Mouse (Mus musculus): ENCODE data around the gene Hspa12a.
"Not testable (repeated sequence)": the region's sequence is repeated elsewhere in the genome, so short reads cannot be mapped to it uniquely, and the experiment has no call there.

Hspa12a gene

DNA sequence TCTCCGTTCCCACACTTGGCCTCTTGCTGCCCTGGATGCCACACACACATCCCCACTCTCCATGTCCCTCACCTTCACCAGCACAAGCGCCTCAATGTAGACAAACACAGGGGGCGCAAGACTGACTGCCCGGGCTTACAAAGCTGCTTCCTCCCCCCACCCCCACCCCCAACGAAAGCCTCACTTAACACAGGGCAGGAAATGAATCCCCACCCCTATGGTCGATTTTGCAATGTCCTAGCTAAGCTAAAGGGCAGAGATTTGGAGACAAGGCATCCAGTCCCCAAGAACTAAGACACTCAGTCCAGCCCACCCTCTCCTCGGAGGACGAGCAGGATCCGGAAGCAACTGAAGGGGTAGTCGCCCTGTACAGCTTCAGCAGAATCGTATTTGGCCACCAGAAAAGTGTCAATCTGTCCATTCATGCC is 32.5 kb downstream of the Hspa12a start:
- no peak for DNase-seq (ENCODE audit: low spot score in 2 of 2)

DNA sequence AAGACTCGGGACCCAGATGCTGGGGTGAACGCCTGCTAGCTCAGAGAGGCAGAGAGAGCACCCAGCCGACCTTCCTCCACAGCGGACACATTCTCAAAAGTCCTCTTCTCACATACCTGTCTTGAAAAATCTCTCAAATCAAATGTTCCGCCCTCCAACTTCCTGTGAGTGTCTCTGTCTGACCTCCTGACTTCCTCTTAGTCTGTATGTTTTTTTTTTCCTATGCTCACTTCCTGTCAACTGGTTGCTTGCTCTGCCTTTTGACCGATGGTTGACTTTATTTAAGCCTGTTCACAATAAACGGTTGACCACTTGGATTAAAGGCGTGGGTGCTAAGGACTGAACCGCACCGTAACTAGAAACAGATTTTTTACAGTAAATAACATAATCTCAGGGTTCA is 35.4 kb downstream of the Hspa12a start:
- DNase-seq (ENCODE audit: low spot score in 2 of 2), result peak in 1 of 2 experiments; percentile 9

DNA sequence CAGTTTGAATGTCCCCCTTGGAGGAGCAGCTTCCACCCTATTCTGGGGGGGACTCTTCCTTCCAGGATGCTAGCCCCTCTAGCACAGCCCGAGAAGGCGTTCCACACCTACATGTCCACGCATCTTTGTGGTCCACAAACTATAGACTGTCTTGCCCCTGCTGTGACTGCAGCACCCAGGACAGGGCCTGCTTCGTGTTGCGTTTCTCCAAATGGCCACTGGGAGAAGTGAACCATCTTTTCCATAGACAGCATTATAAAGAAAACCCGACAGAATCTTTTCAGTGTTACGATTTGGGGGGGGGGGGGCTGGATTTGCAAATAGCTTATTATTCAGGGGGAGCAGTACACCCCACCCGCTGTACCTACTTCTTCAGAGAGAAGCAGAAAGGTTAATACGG is 36.8 kb downstream of the Hspa12a start:
- no peak for DNase-seq (ENCODE audit: low spot score in 2 of 2)

DNA sequence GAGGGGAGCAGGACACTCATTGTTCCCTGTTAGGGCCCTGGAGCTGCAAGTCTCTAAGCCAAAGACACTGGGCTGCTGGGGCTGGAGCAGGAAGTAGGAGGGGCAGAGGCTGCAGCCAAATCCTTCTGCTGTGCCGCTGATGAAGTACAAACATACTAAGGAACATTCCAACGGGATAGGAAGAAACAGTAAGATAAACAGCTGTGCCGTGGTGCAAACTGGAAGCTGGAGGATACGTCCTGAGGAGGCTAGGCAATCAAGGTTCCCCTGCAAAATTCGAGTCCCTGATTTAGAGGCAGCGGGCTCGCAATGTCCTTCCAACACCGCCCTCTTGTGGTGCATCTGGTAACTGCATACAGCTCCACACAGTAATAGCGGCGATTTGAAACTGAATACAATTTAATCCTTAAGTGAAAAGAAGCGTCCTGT is 39.5 kb downstream of the Hspa12a start:
- DNase-seq (ENCODE audit: low spot score in 2 of 2), result peak; percentile 45 to 56

DNA sequence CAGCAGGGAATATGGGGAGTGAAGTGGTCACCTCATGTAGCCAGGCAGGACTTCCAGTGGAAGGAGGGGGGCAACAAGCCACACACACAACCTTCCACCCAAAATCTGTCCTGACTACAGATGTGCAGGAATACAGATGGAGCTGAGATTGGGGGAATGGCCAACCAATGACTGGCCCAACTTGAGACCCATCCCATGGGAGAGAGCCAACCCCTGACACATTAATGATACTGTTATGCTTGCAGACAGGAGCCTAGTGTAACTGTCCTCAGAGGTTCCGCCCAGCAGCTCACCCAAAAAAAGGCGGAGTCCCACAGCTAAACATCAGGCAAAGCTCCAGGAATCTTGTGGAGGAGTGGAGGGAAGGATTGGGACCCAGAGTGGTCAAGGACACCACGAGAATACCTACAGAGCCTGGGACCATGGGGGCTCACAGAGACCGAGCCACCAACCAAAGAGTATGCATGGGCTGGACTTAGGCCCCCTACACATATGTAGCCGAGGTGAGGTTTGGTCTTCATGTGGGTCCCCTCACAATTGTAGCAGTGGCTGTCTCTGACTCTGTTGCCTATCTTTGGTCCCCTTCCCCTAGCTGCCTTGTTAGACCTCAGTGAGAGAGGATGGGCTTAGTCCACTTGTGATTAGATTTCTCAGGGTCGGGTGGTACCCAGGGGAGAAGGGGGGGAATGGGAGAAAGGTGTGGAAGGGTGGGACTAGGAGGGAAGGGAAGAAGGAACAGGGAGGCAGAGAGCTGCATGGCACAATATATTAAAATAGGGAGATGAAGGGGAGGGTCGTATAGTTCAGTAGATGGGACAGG is 40.2 kb downstream of the Hspa12a start:
- DNase-seq (ENCODE audit: low spot score in 2 of 2), result no peak

DNA sequence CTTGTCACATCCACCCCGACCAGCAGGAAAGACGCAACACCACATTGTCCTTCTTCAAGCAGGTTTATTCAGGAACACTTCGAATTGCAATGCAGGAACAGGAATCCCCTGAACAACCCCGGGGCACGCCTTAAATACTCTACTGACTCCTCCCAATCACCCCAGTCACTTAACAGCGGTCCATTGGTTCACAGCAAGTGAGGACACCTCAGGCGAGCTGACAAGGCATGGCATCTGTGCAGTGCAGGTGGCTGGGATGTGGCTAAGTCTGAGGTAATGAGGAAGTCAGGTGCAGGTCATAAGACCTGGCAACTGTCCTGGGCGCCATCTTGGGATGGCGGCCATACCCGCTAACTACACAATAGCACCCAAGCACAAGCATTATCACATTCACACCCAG is 43.0 kb downstream of the Hspa12a start:
- not testable (repeated sequence) for DNase-seq (ENCODE audit: low spot score in 2 of 2)

DNA sequence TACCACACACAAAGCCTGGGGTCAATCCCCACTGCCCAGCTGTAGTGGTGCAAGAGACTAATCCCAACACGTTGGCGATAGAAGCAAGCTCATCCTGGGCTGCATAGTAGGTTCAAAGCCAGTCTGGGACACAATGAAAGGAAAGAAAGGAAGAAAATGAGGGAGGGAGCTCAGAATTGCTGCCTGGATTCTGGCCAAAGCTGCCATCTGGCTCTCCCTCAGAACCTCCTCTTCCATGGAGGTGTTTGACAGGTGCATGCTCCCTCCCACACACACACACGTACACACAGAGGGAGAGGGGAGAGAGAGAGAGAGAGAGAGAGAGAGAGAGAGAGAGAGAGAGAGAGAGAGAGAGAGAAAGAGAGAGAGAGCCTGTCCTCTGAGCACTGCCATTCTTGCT is 47.2 kb downstream of the Hspa12a start:
- DNase-seq (ENCODE audit: low spot score in 2 of 2), result no peak

DNA sequence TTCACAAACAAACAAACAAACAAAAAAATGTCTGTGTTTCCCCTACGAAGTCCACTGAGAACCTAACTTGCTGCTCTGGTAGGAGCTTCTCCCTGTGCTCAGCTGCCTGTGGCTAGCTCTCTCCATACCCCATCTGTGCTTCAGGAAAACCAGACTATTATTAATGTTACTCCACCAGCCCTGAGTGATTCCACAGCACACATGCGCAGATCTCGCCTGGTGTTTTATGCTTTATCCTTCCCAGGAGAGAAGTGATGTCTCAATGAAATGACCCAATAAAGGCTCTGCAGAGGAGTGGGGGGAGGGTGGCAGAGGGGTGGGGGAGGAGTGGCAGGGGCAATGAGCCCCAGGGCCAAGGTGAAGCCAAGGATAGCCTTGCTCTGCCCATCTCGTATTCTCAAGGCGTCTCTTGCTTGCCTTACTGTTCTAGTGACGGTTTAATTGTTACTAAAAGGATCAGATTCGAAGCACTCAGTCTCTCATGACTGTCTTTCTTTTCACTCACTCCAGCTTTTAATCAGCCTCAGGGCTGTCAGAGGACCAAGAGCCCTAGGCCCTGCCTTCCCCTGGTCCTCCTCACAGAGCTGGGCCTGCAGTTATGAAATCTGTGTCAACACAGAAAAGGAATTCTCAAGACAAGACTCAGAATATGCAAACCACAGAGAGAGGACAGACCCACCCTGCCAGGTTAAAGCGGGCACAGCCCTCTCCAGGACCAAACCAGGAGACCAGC is 54.0 kb downstream of the Hspa12a start:
- DNase-seq (ENCODE audit: low spot score in 2 of 2), result no peak

DNA sequence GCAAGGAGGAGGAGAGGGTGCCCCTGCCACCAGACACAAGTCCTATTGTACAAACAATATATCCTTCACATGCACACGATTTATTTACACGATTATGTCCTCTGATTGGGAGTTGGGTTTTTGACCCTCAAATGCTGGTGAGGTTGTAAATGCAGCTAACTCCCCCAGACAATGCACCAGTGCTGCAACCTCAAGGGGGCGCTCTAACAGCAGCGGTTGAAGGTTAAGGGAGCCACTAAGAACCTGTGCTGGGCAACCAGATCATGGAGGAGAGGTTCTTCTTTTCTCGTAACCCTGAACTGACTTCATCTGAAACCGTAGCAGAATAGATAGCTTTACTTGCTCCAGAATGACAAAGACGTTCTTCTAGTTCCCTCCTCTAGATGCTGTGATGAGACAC is 57.0 kb downstream of the Hspa12a start:
- no peak for DNase-seq (ENCODE audit: low spot score in 2 of 2)

DNA sequence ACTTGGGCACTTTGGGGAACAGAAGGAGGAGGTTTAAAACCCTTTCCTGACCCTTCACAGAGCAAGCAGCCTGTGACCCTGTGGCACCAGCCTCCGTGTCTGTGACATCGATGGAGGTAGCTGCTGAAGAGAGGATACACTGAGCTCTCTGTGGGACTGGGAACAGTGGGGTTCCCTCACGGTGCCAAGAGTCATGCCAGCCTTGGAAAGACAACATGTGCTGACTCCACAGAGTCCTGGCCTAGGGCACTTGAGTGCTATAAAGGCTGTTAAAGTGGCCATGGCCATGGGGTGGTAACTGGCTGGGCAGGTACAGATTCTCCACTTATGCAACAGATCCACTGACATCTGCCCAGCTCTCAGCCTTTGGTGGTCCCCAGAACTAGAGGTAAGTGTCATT is 60.0 kb downstream of the Hspa12a start:
- no peak for DNase-seq (ENCODE audit: low spot score in 2 of 2)

DNA sequence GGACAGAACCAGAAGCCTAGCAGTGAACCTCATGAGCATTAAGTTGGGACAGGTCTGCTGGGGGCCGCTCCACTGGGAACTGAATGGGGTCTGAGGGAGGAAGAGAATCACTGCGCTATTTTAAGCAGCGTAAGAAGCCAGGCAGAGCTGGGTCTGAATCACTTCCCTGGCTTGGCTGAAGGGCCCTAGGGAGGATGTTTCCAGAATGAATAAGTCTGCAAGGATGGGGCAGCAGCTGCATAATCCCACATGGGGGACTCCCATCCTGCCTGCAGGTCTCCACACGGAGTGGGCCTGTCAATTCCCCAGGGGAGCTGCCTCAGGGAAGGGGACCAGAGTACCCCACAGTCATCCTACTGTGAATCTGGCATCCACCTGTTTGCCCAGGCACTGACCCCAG is 61.1 kb downstream of the Hspa12a start:
- DNase-seq (ENCODE audit: low spot score in 2 of 2), result no peak

DNA sequence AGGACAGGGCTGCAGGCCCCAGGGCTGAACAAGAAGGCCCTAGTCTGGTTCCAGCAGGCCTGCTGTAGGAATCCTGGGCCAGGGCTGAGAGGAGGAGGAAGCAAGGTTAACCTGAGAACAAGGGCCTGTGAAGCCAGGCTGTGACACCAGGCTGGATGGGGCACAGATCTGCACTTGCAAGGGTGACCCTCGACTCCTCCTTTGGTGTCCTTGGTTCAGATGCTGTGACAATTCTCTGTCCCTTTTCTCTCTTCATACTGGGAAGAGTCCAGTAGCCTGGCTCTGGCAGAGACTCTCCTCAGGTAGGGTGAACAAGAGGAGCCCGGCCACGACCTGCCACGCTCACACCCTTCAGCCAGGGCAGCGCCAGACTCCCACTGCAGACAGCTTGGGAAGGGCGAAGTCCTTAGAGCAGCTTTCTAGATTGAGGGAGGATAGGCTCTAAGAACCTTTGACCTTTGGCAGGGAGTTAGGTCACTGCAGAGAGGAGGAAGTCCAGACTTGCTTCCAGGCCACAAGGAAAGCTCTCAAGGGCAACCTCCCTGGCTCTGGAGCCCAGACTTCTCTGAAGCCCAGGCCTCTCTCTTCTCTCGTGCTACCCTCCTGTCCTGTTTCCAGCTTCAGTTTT is 64.0 kb downstream of the Hspa12a start:
- no peak for DNase-seq (ENCODE audit: low spot score in 2 of 2)

DNA sequence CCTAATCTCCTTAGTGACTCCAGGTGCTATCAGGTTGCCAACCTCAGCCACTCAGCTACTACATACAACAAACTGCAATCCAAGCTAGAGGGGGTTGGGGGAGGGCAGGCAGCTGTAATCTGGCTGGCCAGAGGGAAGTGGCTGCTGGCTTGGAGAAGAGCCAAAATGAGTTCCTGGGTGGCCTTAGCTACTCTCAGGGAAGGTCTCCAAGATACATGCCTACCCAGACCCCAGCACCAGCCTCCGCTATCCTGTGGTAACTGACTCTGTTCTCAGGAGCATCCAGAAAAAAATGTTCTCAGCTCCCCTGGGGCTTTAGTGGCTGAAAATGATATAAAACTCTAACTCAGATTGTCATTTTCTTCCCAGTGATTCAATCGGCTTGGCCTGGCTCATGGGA is 64.9 kb downstream of the Hspa12a start:
- no peak for DNase-seq (ENCODE audit: low spot score in 2 of 2)

DNA sequence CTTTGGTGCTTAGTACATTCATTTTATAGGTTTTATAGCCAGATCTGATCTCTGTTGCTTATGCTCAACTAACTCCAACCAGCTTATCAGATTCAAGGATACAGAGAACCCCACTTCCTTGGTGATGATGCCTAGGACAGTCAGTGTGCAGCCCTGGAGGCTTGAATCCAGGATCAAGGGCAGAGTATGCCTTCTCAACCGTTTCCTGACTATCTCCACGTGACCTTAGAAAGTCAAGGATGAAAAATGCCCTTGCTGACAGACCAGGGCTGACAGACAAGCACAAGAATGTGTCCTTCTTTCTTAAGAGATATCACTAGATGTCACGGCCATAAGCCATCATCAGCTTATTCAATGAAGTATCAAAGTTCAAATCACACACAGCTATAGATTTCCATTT is 69.9 kb downstream of the Hspa12a start:
- DNase-seq (ENCODE audit: low spot score in 2 of 2), result no peak

DNA sequence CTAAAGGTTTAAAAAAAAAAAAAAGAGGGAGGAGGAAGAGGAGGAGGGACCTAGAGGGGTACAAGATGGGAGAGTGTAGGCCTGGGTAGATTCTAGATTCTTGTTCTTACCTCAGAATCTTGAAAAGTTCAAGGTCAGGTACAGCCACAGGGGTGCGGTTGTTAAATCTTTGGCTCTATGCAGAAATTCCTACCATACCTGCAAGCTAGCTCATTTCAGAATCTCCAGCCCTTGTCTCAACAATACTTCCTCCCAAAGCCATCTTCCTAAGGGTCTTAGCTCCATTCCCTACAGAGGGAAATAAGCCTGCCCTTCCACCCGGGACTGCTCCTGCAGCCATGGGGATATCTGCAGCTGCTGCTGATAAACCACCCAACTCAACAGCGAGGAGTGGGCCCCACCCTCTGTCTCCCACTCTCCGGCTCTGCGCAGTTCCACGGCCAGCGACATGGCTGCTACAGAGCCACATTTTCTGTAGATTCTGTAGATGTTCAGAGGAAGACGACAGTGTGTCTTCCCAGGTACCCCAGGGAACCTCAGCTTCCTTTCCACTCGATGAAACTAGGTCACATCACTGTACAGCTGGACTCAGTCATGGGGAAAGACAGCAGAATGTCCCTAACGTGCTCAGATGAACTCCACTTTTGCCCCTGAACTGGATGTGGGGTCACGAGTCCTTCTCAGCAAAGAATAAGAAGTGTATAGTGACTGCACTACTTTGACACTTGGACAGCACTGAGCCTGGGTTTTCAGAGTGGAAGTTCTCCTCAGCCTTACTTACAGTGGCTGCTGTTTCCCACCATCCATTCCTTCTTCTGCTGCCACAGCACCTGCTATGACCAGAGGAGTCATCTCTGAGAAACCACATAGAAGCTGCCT is 70.8 kb downstream of the Hspa12a start:
- DNase-seq (ENCODE audit: low spot score in 2 of 2), result no peak

DNA sequence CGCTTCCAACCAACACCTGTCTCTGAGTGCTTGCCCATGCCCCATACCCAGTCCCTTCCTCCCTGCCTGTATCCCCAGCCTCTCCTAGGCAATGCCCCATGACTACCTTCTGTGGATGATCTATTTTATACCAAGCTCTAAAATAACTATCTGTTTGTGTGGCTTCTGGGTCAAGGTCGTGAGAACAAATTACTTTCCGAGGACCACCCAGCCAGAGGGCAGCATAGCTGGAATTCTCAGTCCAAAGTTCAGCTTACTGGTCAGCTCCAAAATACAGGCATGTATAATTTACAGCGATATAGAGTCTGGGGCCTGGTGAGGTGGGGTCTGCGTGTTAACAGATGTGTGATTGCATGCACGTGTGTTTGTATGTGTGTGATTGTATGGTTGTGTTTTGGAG is 71.6 kb downstream of the Hspa12a start:
- no peak for DNase-seq (ENCODE audit: low spot score in 2 of 2)

DNA sequence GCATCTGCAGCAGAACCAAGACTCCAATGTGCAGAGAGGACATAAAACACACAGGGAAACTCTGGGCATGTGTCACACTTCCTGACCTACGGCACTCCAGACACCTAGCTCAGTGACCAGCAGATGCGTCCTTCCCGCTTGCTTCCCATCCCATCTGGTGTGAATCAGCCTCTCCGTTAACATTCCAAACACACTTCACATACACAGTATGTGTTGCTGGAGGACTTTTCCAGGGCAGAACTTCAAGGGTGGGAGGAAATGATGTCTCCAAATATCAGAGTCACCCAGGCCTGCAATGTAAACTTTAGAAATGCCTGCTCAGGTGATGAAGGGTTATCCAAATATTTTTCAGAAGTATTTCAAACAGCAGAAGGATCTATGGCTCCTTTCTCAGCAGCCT is 76.8 kb downstream of the Hspa12a start:
- no peak for DNase-seq (ENCODE audit: low spot score in 2 of 2)

DNA sequence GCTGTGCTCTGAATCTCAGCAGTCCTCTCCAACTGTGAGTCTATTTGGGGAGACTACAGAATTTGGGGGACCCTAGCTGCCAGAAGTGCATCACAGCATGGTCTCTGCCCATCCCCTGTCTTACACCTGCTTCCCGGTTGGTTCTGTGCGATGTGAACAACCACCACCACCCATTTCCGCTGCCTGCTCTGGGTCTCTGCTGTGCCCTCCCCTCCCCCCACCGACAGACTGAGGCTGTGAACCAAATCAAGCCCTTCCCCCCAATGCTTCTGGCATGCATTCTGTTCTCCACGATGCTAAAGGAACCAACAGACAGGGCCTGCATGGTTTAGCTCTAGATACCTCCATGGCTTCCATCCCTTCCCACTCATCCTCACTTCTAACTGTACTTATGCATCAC is 78.2 kb downstream of the Hspa12a start:
- DNase-seq (ENCODE audit: low spot score in 2 of 2), result peak; percentile 25 to 39

DNA sequence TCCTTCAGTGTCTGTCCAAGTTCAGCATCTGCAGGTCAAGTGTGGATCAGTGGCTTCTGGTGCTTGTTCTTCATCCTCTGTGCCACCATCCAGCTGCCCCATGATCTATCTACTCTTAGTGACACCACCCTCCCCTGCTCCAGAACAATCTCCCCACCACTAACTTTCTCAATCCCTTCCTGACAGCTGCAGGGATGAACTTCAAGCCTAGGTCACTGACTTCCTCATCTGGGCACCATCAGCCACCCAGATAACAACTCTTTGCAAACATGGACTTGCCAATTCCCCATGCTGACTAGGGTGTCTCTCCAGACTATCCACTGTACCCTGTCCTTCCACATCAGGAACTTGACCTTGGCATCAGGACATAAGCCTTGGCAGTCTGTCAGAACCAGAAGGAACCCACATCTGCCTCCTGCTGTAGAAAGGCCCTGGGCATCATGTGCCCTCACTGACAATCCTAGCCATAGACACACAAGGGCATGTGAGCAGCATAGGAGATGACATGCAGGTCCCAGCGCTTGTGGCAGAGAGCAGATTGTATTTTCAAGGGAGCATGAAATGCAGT is 79.4 kb downstream of the Hspa12a start:
- DNase-seq (ENCODE audit: low spot score in 2 of 2), result no peak

DNA sequence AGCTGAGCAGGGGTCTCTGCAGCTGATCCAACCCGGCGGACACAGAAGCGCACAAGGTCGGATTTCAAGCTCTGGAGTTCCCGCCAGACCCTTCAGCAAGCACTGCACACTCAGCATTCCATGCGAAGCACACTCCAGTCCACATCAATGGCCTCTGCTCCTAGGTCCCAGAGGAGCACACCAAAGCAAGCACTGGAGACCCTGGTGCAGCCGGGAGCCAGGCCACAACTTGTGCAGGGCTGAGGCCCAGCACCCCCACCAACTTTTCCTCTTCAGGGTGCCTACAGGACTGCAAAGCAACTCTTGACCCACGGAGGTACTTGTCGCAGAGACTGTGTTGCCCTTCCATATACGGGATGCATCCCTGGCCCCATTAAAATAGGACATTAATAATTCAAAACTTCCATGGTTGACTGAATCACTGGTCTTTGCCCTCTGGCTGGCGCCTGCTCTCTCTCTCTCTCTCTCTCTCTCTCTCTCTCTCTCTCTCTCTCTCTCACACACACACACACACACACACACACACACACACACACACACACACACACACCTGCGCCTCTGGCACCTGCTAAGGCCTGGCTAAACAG is 82.2 kb downstream of the Hspa12a start:
- no peak for DNase-seq (ENCODE audit: low spot score in 2 of 2)

Data from spleen, postnatal 36 days (tissue).